Mouse (Mus musculus): ENCODE measurements at regions not wholly inside any gene's neighbourhood (a gene's known extent, or its start where the extent isn't known, plus 50 kb on each side); places are given as distances from the start of the nearest gene placed in this dataset.

- TF ChIP-seq CTCF (IDR thresholded peaks at IDR 0.05; ENCODE audit: control insufficient read depth, insufficient read depth, low read length) (no peak), POLR2A (IDR thresholded peaks at IDR 0.05; ENCODE audit: borderline replicate concordance, control insufficient read depth, low read depth, low read length) (no peak)
These were observed 164.3 kb upstream of the Supt20 start for GRCm38 (mm10) chr3:54528292-54528691.

All from bone marrow, adult 2 months (tissue).